Mouse (Mus musculus): ENCODE measurements around the gene Chmp6. TPM values are rescaled to one million over a fixed set of nuclear protein-coding genes. Genes with fewer than 3 reads are reported as not detected.

Chmp6 gene
- polyA plus RNA-seq, 1 experiment from 2014 or later = 62.4 TPM

DNA sequence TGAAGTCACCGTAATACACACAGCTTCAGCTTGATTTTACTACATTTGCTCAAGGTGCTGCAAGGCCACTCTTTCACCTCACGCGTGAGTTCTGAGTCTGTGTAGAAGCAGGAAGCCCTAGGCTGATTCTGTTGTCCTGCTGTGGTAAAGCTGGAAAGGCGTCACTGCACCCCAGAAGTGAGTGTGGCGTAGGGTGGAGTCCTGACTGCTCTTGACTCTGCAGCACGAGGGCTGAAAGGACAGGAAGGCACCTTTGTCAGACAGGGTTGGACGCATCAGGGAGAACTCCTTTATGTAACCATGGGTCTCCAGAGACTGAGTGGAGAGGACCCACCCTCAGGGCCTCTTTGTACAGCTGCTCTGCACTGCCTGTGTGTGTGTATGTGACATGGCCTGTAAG, 36.1 kb upstream of the Chmp6 start:
- no peak overlapping the region for H3K27ac ChIP-seq (replicated peaks in 1 of 2; ENCODE audit: control insufficient read depth in 1 of 2, insufficient read depth in 1 of 2, low read depth in 2 of 2, low read length in 2 of 2)
- H3K4me1 ChIP-seq (ENCODE audit: control insufficient read depth in 2 of 2, insufficient read depth in 2 of 2, low read length in 2 of 2) = no peaks in the 10 kb centered on the region
- peaks cover 72% of the 10 kb centered on the region for H3K36me3 ChIP-seq (ENCODE audit: control insufficient read depth, insufficient read depth, low read length)
- H3K27me3 ChIP-seq (ENCODE audit: control insufficient read depth, insufficient read depth, low read length) = no peaks in the 10 kb centered on the region
- no peak overlapping the region for H3K9ac ChIP-seq (ENCODE audit: low read length)
- 90% methylated on average over 7 of the region's 7 CpGs for WGBS
- no peaks in the 10 kb centered on the region for H3K9me3 ChIP-seq (ENCODE audit: control insufficient read depth, low read length)
- no peak overlapping the region for H3K4me3 ChIP-seq (ENCODE audit: control insufficient read depth in 1 of 2, insufficient read depth in 1 of 2, low read depth in 1 of 2, low read length in 2 of 2)
- no peak overlapping the region for H3K4me2 ChIP-seq (ENCODE audit: low read length)
- no peak for ATAC-seq (ENCODE audit: insufficient number of reproducible peaks, insufficient read depth, low FRiP score, low read depth)

DNA sequence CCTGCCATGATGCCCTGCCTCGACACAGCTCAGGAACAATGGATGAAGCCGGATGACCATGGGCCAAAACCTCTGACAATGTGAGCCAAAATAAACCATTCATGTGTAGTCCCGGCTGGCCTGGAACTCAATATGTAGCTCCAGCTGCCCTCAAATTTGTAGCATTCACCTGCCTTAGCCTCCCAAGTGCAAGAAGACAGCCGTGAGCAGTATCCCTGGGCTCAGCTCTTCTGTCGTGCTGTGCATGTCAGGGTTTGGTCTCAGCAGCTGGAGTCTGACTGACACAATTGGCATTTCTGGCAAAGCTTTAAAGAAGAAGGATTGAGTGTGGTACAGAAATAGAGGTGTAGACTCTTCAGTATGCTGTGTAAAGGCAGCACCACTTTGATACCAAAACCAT, 33.7 kb upstream of the Chmp6 start:
- 88% methylated on average over 5 of the region's 5 CpGs for WGBS
- Histone ChIP-seq H3K4me2 (ENCODE audit: low read length) (no peak overlapping the region), H3K27ac (replicated peaks in 1 of 2; ENCODE audit: control insufficient read depth in 1 of 2, insufficient read depth in 1 of 2, low read depth in 2 of 2, low read length in 2 of 2) (no peak overlapping the region), H3K4me3 (ENCODE audit: control insufficient read depth in 1 of 2, insufficient read depth in 1 of 2, low read depth in 1 of 2, low read length in 2 of 2) (no peak overlapping the region), H3K36me3 (ENCODE audit: control insufficient read depth, insufficient read depth, low read length) (peaks cover 53% of the 10 kb centered on the region), H3K4me1 (ENCODE audit: control insufficient read depth in 2 of 2, insufficient read depth in 2 of 2, low read length in 2 of 2) (peaks cover 10 to 14% of the 10 kb centered on the region in 2 experiments), H3K9me3 (ENCODE audit: control insufficient read depth, low read length) (no peaks in the 10 kb centered on the region), H3K27me3 (ENCODE audit: control insufficient read depth, insufficient read depth, low read length) (no peaks in the 10 kb centered on the region), H3K9ac (ENCODE audit: low read length) (no peak overlapping the region)
- ATAC-seq (ENCODE audit: insufficient number of reproducible peaks, insufficient read depth, low FRiP score, low read depth) = no peak

DNA sequence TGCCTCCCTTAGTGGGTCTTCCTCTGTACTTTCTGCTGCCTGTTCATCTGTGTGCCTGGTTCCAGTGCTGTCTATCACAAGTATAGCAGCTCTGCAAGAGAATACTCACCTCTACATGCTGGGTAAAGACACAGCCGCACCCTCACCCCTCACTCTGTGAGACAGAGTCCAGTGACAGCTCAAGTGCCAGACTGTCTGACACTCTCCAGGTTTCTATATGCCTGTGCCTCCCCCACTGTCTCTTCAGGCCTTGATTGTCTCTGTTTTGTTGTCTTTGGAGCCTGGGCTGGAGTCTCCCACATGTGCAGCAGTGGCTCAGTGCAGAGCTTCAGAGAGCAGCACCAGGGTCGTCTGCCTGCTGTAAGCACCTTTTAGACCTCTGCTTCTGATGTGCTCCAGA, 29.6 kb upstream of the Chmp6 start:
- Histone ChIP-seq H3K4me1 (ENCODE audit: control insufficient read depth in 2 of 2, insufficient read depth in 2 of 2, low read length in 2 of 2) (peaks cover 10 to 14% of the 10 kb centered on the region in 2 experiments), H3K4me3 (ENCODE audit: control insufficient read depth in 1 of 2, insufficient read depth in 1 of 2, low read depth in 1 of 2, low read length in 2 of 2) (no peak overlapping the region), H3K27me3 (ENCODE audit: control insufficient read depth, insufficient read depth, low read length) (no peaks in the 10 kb centered on the region), H3K9ac (ENCODE audit: low read length) (0 out of 2 replicates have a peak overlapping the region, but pooled peaks have one; percentile 11), H3K4me2 (ENCODE audit: low read length) (no peak overlapping the region), H3K9me3 (ENCODE audit: control insufficient read depth, low read length) (no peaks in the 10 kb centered on the region), H3K27ac (replicated peaks in 1 of 2; ENCODE audit: control insufficient read depth in 1 of 2, insufficient read depth in 1 of 2, low read depth in 2 of 2, low read length in 2 of 2) (peak overlapping the region in 1 of 2 experiments; percentile 41; a peak in 1 of 4 replicates), H3K36me3 (ENCODE audit: control insufficient read depth, insufficient read depth, low read length) (peaks cover 49% of the 10 kb centered on the region)
- WGBS = 11% methylated on average over 2 of the region's 2 CpGs
- ATAC-seq (ENCODE audit: insufficient number of reproducible peaks, insufficient read depth, low FRiP score, low read depth) = 0 out of 2 replicates have a peak, but pooled peaks have one; percentile 60

DNA sequence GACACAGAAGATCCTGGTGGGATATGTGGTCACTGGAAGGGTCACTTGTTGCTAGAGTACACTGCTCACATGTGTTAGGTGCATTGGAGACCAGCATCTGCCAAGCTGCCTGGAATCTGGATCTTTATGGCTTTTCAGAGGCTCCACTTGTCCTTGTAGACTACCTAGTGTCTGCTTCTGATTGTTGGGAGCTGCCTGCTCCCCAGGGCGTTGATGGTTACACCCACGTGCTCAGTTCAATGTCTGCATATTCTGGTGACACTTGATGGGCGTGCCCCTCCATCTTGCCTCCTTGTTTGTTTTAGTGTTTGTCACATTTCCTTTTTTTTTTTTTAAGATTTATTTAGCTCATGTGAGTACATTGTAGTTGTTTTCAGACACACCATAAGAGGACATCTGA, 23.3 kb upstream of the Chmp6 start:
- Histone ChIP-seq H3K27ac (replicated peaks in 1 of 2; ENCODE audit: control insufficient read depth in 1 of 2, insufficient read depth in 1 of 2, low read depth in 2 of 2, low read length in 2 of 2) (no peak overlapping the region), H3K36me3 (ENCODE audit: control insufficient read depth, insufficient read depth, low read length) (peaks cover 86% of the 10 kb centered on the region), H3K9ac (ENCODE audit: low read length) (no peak overlapping the region), H3K27me3 (ENCODE audit: control insufficient read depth, insufficient read depth, low read length) (no peaks in the 10 kb centered on the region), H3K4me3 (ENCODE audit: control insufficient read depth in 1 of 2, insufficient read depth in 1 of 2, low read depth in 1 of 2, low read length in 2 of 2) (no peak overlapping the region), H3K4me1 (ENCODE audit: control insufficient read depth in 2 of 2, insufficient read depth in 2 of 2, low read length in 2 of 2) (no peaks in the 10 kb centered on the region; a peak in 1 of 4 replicates), H3K4me2 (ENCODE audit: low read length) (no peak overlapping the region), H3K9me3 (ENCODE audit: control insufficient read depth, low read length) (no peaks in the 10 kb centered on the region)
- 87% methylated on average over 3 of the region's 3 CpGs for WGBS
- no peak for ATAC-seq (ENCODE audit: insufficient number of reproducible peaks, insufficient read depth, low FRiP score, low read depth)

DNA sequence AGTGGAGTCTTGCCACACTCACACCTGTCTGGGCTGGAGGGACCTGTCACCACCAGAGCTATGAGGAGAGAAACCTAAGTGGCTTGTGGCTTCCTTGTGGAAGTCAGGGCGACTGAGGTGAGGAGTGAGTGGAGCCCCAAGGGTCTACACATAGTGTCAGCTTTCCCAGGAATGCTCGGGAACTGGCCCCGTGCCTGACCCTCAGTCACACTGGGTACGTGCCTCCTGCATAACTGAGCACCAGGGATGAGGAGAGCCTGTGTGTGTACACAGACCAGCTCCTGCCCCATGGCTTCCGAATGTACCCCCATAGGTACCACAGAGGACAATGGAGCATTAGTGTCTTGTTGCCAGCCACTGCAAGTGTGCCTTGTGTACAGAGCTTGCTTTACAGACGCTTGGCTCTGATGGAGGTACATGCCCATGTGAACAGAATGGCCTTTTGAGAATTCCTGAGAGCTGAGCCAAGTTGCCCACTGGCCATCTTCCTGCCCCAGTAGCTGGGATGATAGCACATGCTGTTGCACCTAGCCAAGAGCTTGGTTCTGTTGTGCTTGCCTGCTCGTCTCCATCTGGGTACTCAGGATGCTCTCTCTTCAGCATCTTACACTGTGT, 21.5 kb upstream of the Chmp6 start:
- WGBS = 80% methylated on average over 7 of the region's 7 CpGs
- H3K27ac ChIP-seq (replicated peaks in 1 of 2; ENCODE audit: control insufficient read depth in 1 of 2, insufficient read depth in 1 of 2, low read depth in 2 of 2, low read length in 2 of 2) = no peak overlapping the region

DNA sequence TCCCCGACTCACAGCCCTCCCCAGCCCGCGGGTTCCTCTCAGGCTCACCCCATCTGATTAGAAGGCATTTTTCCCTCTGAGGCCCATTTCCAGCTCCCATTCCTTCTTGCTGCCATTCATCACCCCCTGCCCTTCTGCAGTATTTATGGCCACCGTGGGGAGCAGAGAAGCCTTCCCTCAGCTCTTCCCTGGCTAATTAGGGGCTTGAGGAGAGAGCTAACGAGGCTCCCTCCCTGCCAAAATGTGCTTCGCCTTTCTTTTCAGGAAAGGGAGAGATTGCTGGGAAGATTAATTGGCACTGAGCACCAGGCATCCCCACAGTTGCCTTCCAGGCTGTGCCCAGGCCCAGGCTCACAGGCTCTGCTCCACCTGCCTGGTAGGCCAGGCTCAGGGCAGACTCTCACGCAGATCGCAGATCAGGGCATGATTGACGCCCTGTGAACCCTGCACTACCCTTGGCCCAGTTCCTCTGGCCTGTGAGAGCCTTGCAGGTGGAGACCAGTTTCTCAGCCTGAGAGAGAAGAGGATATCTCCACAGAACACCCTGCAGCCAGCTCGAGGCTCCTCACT, 19.5 kb upstream of the Chmp6 start:
- H3K27me3 ChIP-seq (ENCODE audit: control insufficient read depth, insufficient read depth, low read length) = no peaks in the 10 kb centered on the region
- peaks cover 85% of the 10 kb centered on the region for H3K36me3 ChIP-seq (ENCODE audit: control insufficient read depth, insufficient read depth, low read length)
- H3K27ac ChIP-seq (replicated peaks in 1 of 2; ENCODE audit: control insufficient read depth in 1 of 2, insufficient read depth in 1 of 2, low read depth in 2 of 2, low read length in 2 of 2) = no peak overlapping the region
- H3K4me2 ChIP-seq (ENCODE audit: low read length) = no peak overlapping the region
- no peak overlapping the region for H3K4me3 ChIP-seq (ENCODE audit: control insufficient read depth in 1 of 2, insufficient read depth in 1 of 2, low read depth in 1 of 2, low read length in 2 of 2)
- no peak overlapping the region for H3K9ac ChIP-seq (ENCODE audit: low read length)
- WGBS = 78% methylated on average over 10 of the region's 10 CpGs
- ATAC-seq (ENCODE audit: insufficient number of reproducible peaks, insufficient read depth, low FRiP score, low read depth) = no peak
- no peaks in the 10 kb centered on the region for H3K4me1 ChIP-seq (ENCODE audit: control insufficient read depth in 2 of 2, insufficient read depth in 2 of 2, low read length in 2 of 2)
- H3K9me3 ChIP-seq (ENCODE audit: control insufficient read depth, low read length) = no peaks in the 10 kb centered on the region

More for the DNA sequence above, 21.5 kb upstream of the Chmp6 start:
- no peak overlapping the region for H3K4me2 ChIP-seq (ENCODE audit: low read length)
- H3K4me3 ChIP-seq (ENCODE audit: control insufficient read depth in 1 of 2, insufficient read depth in 1 of 2, low read depth in 1 of 2, low read length in 2 of 2) = no peak overlapping the region
- no peaks in the 10 kb centered on the region for H3K9me3 ChIP-seq (ENCODE audit: control insufficient read depth, low read length)
- no peak for ATAC-seq (ENCODE audit: insufficient number of reproducible peaks, insufficient read depth, low FRiP score, low read depth)
- peaks cover 83% of the 10 kb centered on the region for H3K36me3 ChIP-seq (ENCODE audit: control insufficient read depth, insufficient read depth, low read length)
- no peak overlapping the region for H3K9ac ChIP-seq (ENCODE audit: low read length)
- H3K27me3 ChIP-seq (ENCODE audit: control insufficient read depth, insufficient read depth, low read length) = no peaks in the 10 kb centered on the region
- no peaks in the 10 kb centered on the region for H3K4me1 ChIP-seq (ENCODE audit: control insufficient read depth in 2 of 2, insufficient read depth in 2 of 2, low read length in 2 of 2)

DNA sequence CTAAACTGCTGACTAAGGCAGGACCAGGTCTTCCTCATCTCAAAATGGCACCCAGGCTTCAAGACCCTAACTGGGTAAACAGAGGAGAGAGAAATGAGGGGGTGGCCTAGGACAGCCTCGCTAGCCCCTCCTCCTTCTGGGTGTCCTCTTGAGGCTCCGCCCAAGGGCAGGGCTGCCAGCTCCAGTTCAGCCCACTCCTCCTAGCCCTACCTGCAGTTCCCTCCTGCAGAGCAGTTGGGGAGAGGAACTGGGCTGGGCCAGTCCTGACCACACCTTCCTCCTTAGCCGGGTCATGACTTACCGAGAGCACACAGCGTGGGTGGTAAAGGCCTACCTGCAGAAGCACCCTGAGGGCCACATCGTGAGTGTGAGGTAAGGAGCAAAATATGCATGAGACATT, 18.6 kb upstream of the Chmp6 start:
- 71% methylated on average over 6 of the region's 6 CpGs for WGBS
- Histone ChIP-seq H3K9ac (ENCODE audit: low read length) (no peak overlapping the region), H3K4me3 (ENCODE audit: control insufficient read depth in 1 of 2, insufficient read depth in 1 of 2, low read depth in 1 of 2, low read length in 2 of 2) (no peak overlapping the region), H3K36me3 (ENCODE audit: control insufficient read depth, insufficient read depth, low read length) (peaks cover 83% of the 10 kb centered on the region), H3K4me1 (ENCODE audit: control insufficient read depth in 2 of 2, insufficient read depth in 2 of 2, low read length in 2 of 2) (no peaks in the 10 kb centered on the region), H3K27ac (replicated peaks in 1 of 2; ENCODE audit: control insufficient read depth in 1 of 2, insufficient read depth in 1 of 2, low read depth in 2 of 2, low read length in 2 of 2) (no peak overlapping the region), H3K9me3 (ENCODE audit: control insufficient read depth, low read length) (no peaks in the 10 kb centered on the region), H3K27me3 (ENCODE audit: control insufficient read depth, insufficient read depth, low read length) (no peaks in the 10 kb centered on the region), H3K4me2 (ENCODE audit: low read length) (no peak overlapping the region)
- no peak for ATAC-seq (ENCODE audit: insufficient number of reproducible peaks, insufficient read depth, low FRiP score, low read depth)

DNA sequence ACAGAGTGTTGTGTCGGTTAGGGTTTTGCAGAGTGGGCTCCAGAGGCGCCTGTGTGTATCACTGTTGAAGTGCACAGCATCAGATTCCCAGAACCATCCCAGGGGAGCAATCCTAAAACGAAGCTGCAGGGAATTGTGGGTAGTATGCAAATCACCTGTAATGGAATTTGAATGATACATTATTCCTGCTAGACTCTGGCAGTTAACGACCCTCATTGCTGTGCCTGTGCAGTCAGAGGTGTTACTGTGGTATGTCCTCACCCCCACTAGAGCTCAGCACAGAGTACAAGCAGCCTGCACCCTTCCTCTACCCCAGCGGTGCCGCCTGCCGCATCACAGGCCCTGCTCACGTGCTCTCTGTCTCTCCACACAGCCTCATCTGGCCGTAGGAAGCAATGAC, 16.2 kb upstream of the Chmp6 start:
- H3K4me1 ChIP-seq (ENCODE audit: control insufficient read depth in 2 of 2, insufficient read depth in 2 of 2, low read length in 2 of 2) = no peaks in the 10 kb centered on the region
- no peaks in the 10 kb centered on the region for H3K9me3 ChIP-seq (ENCODE audit: control insufficient read depth, low read length)
- H3K27me3 ChIP-seq (ENCODE audit: control insufficient read depth, insufficient read depth, low read length) = no peaks in the 10 kb centered on the region
- 88% methylated on average over 9 of the region's 9 CpGs for WGBS
- ATAC-seq (ENCODE audit: insufficient number of reproducible peaks, insufficient read depth, low FRiP score, low read depth) = no peak
- peaks cover 63% of the 10 kb centered on the region for H3K36me3 ChIP-seq (ENCODE audit: control insufficient read depth, insufficient read depth, low read length)
- no peak overlapping the region for H3K27ac ChIP-seq (replicated peaks in 1 of 2; ENCODE audit: control insufficient read depth in 1 of 2, insufficient read depth in 1 of 2, low read depth in 2 of 2, low read length in 2 of 2)
- no peak overlapping the region for H3K4me3 ChIP-seq (ENCODE audit: control insufficient read depth in 1 of 2, insufficient read depth in 1 of 2, low read depth in 1 of 2, low read length in 2 of 2)
- no peak overlapping the region for H3K4me2 ChIP-seq (ENCODE audit: low read length)
- no peak overlapping the region for H3K9ac ChIP-seq (ENCODE audit: low read length)

Data from heart, embryonic 14.5 days (tissue).